Mouse (Mus musculus) limb, embryonic 11.5 days (tissue): ENCODE results near the gene Hps4. TPM values are rescaled to one million over a fixed set of nuclear protein-coding genes. Genes with fewer than 3 reads are reported as not detected.

Source experiments
- ATAC-seq: fragments of 200-750 bp; cut with Nextera tagmentation; 2 replicates; pipeline ENCODE4 v1.8.0; 2017; ENCODE audit warnings: low read depth; ENCODE audit not compliant: insufficient number of reproducible peaks, low FRiP score, low TSS enrichment
- DNase-seq: peaks from one replicate; pipeline ENCODE4 v3.0.0-alpha.2; 2015; ENCODE audit warnings: low spot score
- H3K27ac ChIP-seq: fragments of 300-500 bp; sonication (generic); replicated peaks from 2 replicates; pipeline ENCODE4 v1.5.1; 2014; ENCODE audit warnings: low read depth, mild to moderate bottlenecking, low read length
- H3K27me3 ChIP-seq: fragments of 300-500 bp; sonication (generic); 2 replicates; pipeline ENCODE4 v1.6.1; 2014; ENCODE audit warnings: mild to moderate bottlenecking, low read length, mixed read lengths; ENCODE audit not compliant: control insufficient read depth, insufficient read depth
- H3K36me3 ChIP-seq: fragments of 300-500 bp; sonication (generic); 2 replicates; pipeline ENCODE4 v1.6.1; 2014; ENCODE audit warnings: mild to moderate bottlenecking, low read length, moderate library complexity, mixed read lengths; ENCODE audit not compliant: control insufficient read depth, insufficient read depth
- H3K4me1 ChIP-seq: fragments of 300-500 bp; sonication (generic); 2 replicates; pipeline ENCODE4 v1.6.1; 2014; ENCODE audit warnings: low read length, mixed read lengths; ENCODE audit not compliant: control insufficient read depth, insufficient read depth
- H3K4me2 ChIP-seq: fragments of 300-500 bp; sonication (generic); 2 replicates; pipeline ENCODE4 v1.6.1; 2014; ENCODE audit warnings: low read depth, mild to moderate bottlenecking, moderate library complexity; ENCODE audit not compliant: severe bottlenecking
- H3K4me3 ChIP-seq: fragments of 300-500 bp; sonication (generic); 2 replicates; pipeline ENCODE4 v1.5.1; 2014; ENCODE audit warnings: low read depth, low read length
- H3K9ac ChIP-seq: fragments of 300-500 bp; sonication (generic); 2 replicates; pipeline ENCODE4 v1.6.1; 2014; ENCODE audit warnings: mild to moderate bottlenecking, low read length
- H3K9me3 ChIP-seq: fragments of 300-500 bp; sonication (generic); 2 replicates; pipeline ENCODE4 v1.6.1; 2016; ENCODE audit warnings: low read length; ENCODE audit not compliant: control insufficient read depth
- WGBS: fragments of 180-500 bp; shearing (Covaris S2); extraction: QIAGEN DNeasy Blood & Tissue Kit; methylation state at CpG from one replicate; pipeline ENCODE4 v1.1.7; 2014; 5-methylcytosine and 5-hydroxymethylcytosine counted together
- polyA plus RNA-seq: library from polyadenylated mRNA; unstranded; fragments of >200 nt; fragmentation: Nextera tagmentation; extraction: Ambion mirVana; gene quantifications from 2 replicates; pipeline ENCODE4 v1.2.1, GENCODE M21; 2014

The Hps4 gene
- polyA plus RNA-seq, 1 experiment from 2014 or later: 38.4 TPM

DNA sequence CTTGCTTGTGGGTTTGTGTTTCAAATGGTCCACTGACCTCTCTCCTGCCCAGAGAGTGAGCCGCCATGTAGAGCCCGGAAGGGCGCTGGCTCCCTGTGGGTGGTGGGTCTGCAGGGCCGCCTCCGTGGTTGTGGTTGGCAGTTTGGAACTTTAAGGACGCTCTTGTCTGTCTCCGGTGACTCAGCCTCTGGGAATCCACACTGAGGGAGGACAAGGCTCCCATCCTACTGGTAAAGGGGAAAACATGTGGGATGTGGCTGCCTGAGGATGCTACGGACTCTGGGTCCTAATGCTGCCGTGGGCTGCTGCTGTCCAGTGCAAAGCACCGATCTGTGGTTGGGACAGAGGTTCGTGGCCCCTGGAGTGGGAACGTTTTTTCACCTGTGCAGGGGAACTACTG lies 25.0 kb downstream of the Hps4 start:
- ATAC-seq (no peak), DNase-seq (no peak)
- no peak overlapping the region for H3K4me2 ChIP-seq
- H3K9me3 ChIP-seq: no peaks in the 10 kb centered on the region
- 92% methylated on average over 12 of the region's 12 CpGs for WGBS
- peaks cover 3% of the 10 kb centered on the region; the same call in 1 of the 2 replicates for H3K4me1 ChIP-seq
- no peak overlapping the region for H3K4me3 ChIP-seq
- H3K27ac ChIP-seq: no peak overlapping the region
- H3K9ac ChIP-seq: no peak overlapping the region
- H3K36me3 ChIP-seq: peaks cover 24% of the 10 kb centered on the region
- H3K27me3 ChIP-seq: no peaks in the 10 kb centered on the region

DNA sequence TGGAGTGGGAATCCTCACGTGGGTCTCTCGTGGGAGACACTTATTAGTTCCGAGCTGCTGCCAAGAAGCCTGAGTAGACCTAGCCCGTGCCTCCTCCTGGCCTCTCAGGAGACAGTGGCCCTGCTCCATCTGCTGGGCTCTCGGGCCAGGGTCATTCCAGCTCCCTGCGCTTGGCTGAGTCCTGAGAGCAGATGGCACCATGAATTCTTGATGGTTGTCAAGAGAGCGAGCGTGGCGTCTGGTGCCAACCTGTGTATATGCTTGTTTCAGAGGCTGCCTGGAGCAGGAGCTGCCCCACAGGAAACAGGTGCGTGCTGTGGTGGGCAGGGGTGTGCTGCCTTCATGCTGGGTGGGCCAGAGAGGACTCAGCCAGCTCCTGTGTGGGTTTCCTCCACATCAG lies 25.8 kb downstream of the Hps4 start:
- no peak for ATAC-seq
- Histone ChIP-seq H3K9me3 (no peaks in the 10 kb centered on the region), H3K36me3 (peaks cover 24% of the 10 kb centered on the region), H3K4me3 (no peak overlapping the region), H3K4me2 (no peak overlapping the region), H3K27ac (no peak overlapping the region), H3K4me1 (peaks cover 3% of the 10 kb centered on the region; the same call in 1 of the 2 replicates), H3K27me3 (no peaks in the 10 kb centered on the region), H3K9ac (no peak overlapping the region)
- WGBS: 92% methylated on average over 10 of the region's 10 CpGs
- DNase-seq: no peak

DNA sequence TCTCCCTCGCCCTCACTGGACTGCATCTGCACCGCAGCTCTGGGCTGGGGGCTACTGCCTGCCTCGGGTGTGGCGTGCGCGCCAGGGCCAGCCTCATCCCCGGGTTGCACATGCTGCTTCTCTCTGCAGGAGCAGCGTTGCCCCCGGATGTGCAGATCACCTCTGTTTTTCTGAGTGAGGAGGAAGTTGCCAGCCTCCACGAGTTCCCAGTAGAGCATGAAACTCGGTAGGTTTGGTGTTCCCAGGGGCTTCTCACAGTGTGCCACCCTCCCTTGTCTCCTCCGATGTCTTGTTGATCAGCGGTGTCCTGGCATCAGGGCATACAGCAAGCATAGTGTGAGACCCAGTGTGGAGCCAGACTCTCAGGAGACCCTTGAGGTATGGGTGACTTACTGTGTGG lies 26.4 kb downstream of the Hps4 start:
- DNase-seq: no peak
- Histone ChIP-seq H3K4me3 (no peak overlapping the region), H3K36me3 (peaks cover 27% of the 10 kb centered on the region), H3K27me3 (no peaks in the 10 kb centered on the region), H3K27ac (no peak overlapping the region), H3K9ac (no peak overlapping the region), H3K4me1 (peaks cover 3% of the 10 kb centered on the region; the same call in 1 of the 2 replicates), H3K9me3 (no peaks in the 10 kb centered on the region), H3K4me2 (no peak overlapping the region)
- WGBS: 95% methylated on average over 13 of the region's 13 CpGs
- no peak for ATAC-seq

DNA sequence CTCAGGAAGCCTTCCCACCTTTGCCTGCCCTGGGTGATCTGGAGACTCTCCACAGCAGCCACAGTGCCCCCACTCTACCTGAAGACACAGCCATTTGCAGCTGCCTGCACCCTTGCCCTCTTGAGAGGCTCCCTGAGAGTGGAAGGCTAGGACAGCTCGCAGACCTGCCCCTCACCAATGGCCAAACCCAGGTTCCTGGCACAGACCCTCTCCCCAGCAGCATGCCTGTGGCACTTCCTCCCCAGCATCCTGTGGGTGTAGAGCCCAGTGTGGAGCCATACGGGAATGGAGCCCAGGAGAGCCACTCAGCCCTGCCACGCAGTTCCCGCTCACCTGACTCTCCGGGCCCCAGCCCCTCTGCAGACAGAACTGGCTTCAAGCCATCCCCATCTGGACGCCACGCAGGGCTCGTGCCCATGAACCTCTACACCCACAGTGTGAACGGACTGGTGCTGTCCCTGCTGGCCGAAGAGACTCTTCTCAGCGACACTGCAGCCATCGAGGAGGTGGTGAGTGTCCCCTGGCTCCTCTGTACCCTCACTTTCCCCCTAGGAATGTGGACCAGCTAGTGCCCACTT lies 27.4 kb downstream of the Hps4 start:
- WGBS: 93% methylated on average over 12 of the region's 12 CpGs
- Histone ChIP-seq H3K4me1 (no peaks in the 10 kb centered on the region), H3K27me3 (no peaks in the 10 kb centered on the region), H3K9ac (no peak overlapping the region), H3K36me3 (peaks cover 23% of the 10 kb centered on the region), H3K4me2 (no peak overlapping the region), H3K27ac (no peak overlapping the region), H3K9me3 (no peaks in the 10 kb centered on the region), H3K4me3 (no peak overlapping the region)
- ATAC-seq (no peak), DNase-seq (no peak)

DNA sequence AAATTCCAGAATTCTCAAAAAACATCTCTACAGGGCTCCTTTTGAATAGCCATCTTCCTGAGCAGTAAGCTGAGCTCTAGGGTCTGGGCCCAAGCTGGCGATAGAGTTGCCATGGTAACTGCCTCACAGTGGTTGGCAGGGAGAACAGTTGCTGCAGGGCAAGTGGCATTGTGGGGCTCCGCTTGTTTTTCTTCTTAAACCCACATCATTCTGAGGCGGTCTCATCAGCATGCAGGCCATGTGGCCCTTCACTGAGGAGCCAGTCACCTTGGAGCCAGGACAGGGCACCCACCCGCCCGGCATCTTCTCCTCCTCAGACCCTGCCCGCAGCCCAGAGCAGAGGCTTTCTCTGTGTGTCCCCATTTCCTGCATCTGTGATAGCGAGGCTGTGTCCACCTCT lies 29.1 kb downstream of the Hps4 start:
- no peak for DNase-seq
- H3K27me3 ChIP-seq: no peaks in the 10 kb centered on the region
- no peak overlapping the region for H3K4me3 ChIP-seq
- no peak overlapping the region for H3K9ac ChIP-seq
- H3K36me3 ChIP-seq: peaks cover 24% of the 10 kb centered on the region
- H3K9me3 ChIP-seq: no peaks in the 10 kb centered on the region
- no peak overlapping the region for H3K4me2 ChIP-seq
- WGBS: 80% methylated on average over 7 of the region's 7 CpGs
- H3K4me1 ChIP-seq: no peaks in the 10 kb centered on the region
- H3K27ac ChIP-seq: no peak overlapping the region
- no peak for ATAC-seq

DNA sequence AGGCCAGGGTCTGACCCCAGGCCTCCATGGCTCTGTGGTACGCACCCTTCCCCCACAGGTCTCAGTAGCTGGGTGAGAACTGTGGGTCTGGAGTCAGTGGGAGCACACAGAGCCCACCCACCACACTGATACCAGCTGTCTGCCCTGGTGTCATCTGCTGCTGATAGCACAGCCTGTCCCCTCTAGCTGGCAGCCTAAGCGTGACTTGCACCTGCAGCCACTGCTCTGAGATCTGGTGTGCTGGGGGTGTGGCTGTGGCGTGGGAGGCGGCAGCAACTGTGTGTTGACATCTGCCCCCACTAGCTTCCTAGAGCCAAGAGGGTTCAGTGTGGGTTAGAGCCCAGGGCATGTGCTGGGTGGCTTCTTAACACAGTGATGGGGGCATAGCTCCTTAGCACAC lies 33.2 kb downstream of the Hps4 start:
- no peak for DNase-seq
- no peak overlapping the region for H3K4me3 ChIP-seq

DNA sequence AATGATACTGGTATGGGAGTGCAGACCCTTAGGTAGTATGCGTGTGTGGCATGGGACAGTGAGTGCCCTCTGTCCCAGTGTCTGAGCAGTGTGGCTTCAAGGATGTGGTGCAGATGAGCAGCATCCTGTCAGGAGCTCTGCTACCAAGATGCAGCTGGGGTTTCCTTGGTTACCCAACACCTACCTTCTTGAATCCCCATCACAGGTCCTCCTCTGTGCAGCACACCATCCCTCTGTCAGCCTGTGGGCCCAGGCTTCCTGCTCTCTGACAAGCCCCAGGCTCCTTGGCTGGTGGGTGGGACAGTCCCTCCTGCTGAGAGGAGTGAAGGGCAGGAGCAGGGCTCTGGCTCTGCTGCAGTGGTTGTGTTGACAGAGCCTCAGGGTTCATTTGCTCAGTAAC lies 34.5 kb downstream of the Hps4 start:
- DNase-seq (no peak), ATAC-seq (no peak)
- Histone ChIP-seq H3K4me3 (no peak overlapping the region), H3K4me1 (no peaks in the 10 kb centered on the region), H3K27ac (no peak overlapping the region), H3K27me3 (no peaks in the 10 kb centered on the region), H3K9ac (no peak overlapping the region), H3K36me3 (peaks cover 11% of the 10 kb centered on the region; the same call in 1 of the 2 replicates), H3K9me3 (no peaks in the 10 kb centered on the region), H3K4me2 (no peak overlapping the region)
- 75% methylated on average over 1 of the region's 1 CpGs for WGBS

More for the DNA sequence above, 33.2 kb downstream of the Hps4 start:
- peaks cover 15% of the 10 kb centered on the region; the same call in 1 of the 2 replicates for H3K36me3 ChIP-seq
- no peaks in the 10 kb centered on the region for H3K27me3 ChIP-seq
- no peaks in the 10 kb centered on the region for H3K9me3 ChIP-seq
- no peak for ATAC-seq
- H3K4me1 ChIP-seq: no peaks in the 10 kb centered on the region
- H3K4me2 ChIP-seq: no peak overlapping the region
- 84% methylated on average over 4 of the region's 4 CpGs for WGBS
- H3K27ac ChIP-seq: no peak overlapping the region
- no peak overlapping the region for H3K9ac ChIP-seq

DNA sequence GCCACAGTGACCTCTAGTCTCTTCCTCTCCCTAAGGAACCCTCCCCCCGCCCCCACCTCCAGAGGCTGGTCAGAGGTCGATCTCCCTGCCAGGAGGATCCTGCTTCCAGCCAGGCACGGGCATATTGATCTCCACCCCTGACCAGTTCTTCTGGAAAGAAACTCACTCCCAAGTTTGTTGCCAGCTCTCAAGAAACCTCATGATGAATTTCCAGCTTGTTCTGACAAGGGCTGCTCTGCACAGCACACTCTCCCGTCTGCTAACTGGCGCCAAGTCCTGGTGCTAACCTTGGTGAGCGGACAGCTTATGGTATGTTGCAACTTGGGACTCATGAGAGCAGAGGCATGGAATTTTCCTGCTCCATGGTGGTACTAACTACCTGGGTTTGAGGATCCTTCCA lies 35.8 kb downstream of the Hps4 start:
- no peaks in the 10 kb centered on the region for H3K9me3 ChIP-seq
- no peak overlapping the region for H3K4me3 ChIP-seq
- no peak overlapping the region for H3K4me2 ChIP-seq
- no peak overlapping the region for H3K9ac ChIP-seq
- no peaks in the 10 kb centered on the region for H3K27me3 ChIP-seq
- no peaks in the 10 kb centered on the region for H3K4me1 ChIP-seq
- H3K36me3 ChIP-seq: peaks cover 8% of the 10 kb centered on the region; the same call in 1 of the 2 replicates
- WGBS: 81% methylated on average over 6 of the region's 6 CpGs
- DNase-seq (no peak), ATAC-seq (no peak)
- H3K27ac ChIP-seq: no peak overlapping the region

DNA sequence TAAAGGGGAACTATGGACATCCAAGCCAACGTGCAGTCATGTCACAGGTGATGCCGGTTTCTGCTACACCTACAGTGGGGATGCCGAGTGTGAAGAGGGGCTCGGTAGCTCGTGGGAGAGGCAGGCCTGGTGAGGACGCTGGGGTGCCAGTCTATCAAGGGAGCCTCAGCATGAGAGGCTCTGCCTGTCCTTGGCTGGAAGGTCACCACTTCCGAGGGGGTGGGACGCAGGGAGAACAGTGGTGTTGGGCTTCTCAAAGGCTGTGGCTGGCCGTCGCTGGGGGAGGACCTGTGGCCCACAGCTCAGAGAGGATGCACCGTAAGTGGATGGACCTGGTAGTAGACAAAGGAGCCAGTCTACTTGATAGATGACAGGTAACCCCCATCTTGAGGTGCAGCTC lies 38.3 kb downstream of the Hps4 start:
- Histone ChIP-seq H3K4me1 (no peaks in the 10 kb centered on the region), H3K36me3 (peaks cover 3% of the 10 kb centered on the region; the same call in 1 of the 2 replicates), H3K9me3 (no peaks in the 10 kb centered on the region), H3K27me3 (no peaks in the 10 kb centered on the region), H3K27ac (no peak overlapping the region), H3K4me2 (no peak overlapping the region), H3K9ac (no peak overlapping the region), H3K4me3 (no peak overlapping the region)
- ATAC-seq (no peak), DNase-seq (no peak)
- 87% methylated on average over 11 of the region's 11 CpGs for WGBS
